Mouse (Mus musculus): Measurements from ENCODE around the gene Fchsd2.

GRCm38 (mm10) chr7:101311061-101311460 lies 218.4 kb downstream of the Fchsd2 start:
- no peak for TF ChIP-seq CTCF (IDR thresholded peaks at IDR 0.05; ENCODE audit: insufficient read depth, low read length)
- no peak for TF ChIP-seq POLR2A (IDR thresholded peaks at IDR 0.05; ENCODE audit: borderline replicate concordance, extremely low read depth, low read depth, low read length)
